Mouse (Mus musculus) liver, postnatal 0 days (tissue): Measurements from ENCODE around the gene 2010111I01Rik. TPM values are rescaled to one million over a fixed set of nuclear protein-coding genes. Genes with fewer than 3 reads are reported as not detected.

Experiments
- ATAC-seq: fragments of 200-750 bp; cut with Nextera tagmentation; 2 replicates; pipeline ENCODE4 v1.8.0; 2017; ENCODE audit warnings: mild to moderate bottlenecking, moderate library complexity
- DNase-seq: peaks from one replicate; pipeline ENCODE4 v3.0.0-alpha.2; 2016
- H3K27ac ChIP-seq: fragments of 300-500 bp; sonication (generic); 2 replicates; pipeline ENCODE4 v1.5.1; 2014; ENCODE audit warnings: antibody characterized with exemption, moderate library complexity, mild to moderate bottlenecking, low read depth
- H3K27me3 ChIP-seq: fragments of 300-500 bp; sonication (generic); 2 replicates; pipeline ENCODE4 v1.6.1; 2014; ENCODE audit warnings: low read length, control low read depth, mixed read lengths; ENCODE audit not compliant: insufficient read depth
- H3K36me3 ChIP-seq: fragments of 300-500 bp; sonication (generic); replicated peaks from 2 replicates; pipeline ENCODE4 v1.6.1; 2014; ENCODE audit warnings: mild to moderate bottlenecking, control low read depth, low read length, moderate library complexity, mixed read lengths; ENCODE audit not compliant: insufficient read depth
- H3K4me1 ChIP-seq: fragments of 300-500 bp; sonication (generic); 2 replicates; pipeline ENCODE4 v1.6.1; 2014; ENCODE audit warnings: antibody characterized with exemption, mild to moderate bottlenecking, control low read depth; ENCODE audit not compliant: insufficient read depth
- H3K4me2 ChIP-seq: fragments of 300-500 bp; sonication (generic); 2 replicates; pipeline ENCODE4 v1.6.1; 2014; ENCODE audit warnings: low read depth, mild to moderate bottlenecking, low read length, moderate library complexity, mixed read lengths
- H3K4me3 ChIP-seq: fragments of 300-500 bp; sonication (generic); 2 replicates; pipeline ENCODE4 v1.5.1; 2014; ENCODE audit warnings: low read depth, low read length
- H3K9ac ChIP-seq: fragments of 300-500 bp; sonication (generic); replicated peaks from 2 replicates; pipeline ENCODE4 v1.6.1; 2014; ENCODE audit warnings: mild to moderate bottlenecking, moderate library complexity
- H3K9me3 ChIP-seq: fragments of 300-500 bp; sonication (generic); 2 replicates; pipeline ENCODE4 v1.6.1; 2016; ENCODE audit warnings: mild to moderate bottlenecking, control low read depth, low read length, mixed read lengths
- CTCF ChIP-seq: sonication (generic); IDR thresholded peaks from 2 replicates; pipeline ENCODE4 v1.5.1; 2016; ENCODE audit warnings: antibody characterized with exemption, low read depth
- EP300 ChIP-seq: IDR thresholded peaks from 2 replicates; pipeline ENCODE4 v1.6.1; 2016; ENCODE audit warnings: antibody characterized with exemption, low read depth, mild to moderate bottlenecking
- WGBS: fragments of 180-500 bp; shearing (Covaris S2); extraction: QIAGEN DNeasy Blood & Tissue Kit; methylation state at CpG from one replicate; pipeline ENCODE4 v1.1.7; 2014; ENCODE audit not compliant: insufficient replicate concordance; 5-methylcytosine and 5-hydroxymethylcytosine counted together
- polyA plus RNA-seq: library from polyadenylated mRNA; unstranded; fragments of >200 nt; fragmentation: Nextera tagmentation; extraction: Ambion mirVana; gene quantifications from 2 replicates; pipeline ENCODE4 v1.2.1, GENCODE M21; 2015

2010111I01Rik gene
- polyA plus RNA-seq, 1 experiment from 2014 or later: 22.9 TPM

GRCm38 (mm10) chr13:63134879-63135421, 170.3 kb downstream of the 2010111I01Rik start:
- ATAC-seq (no peak), DNase-seq (no peak)
- no peaks in the 10 kb centered on the region for H3K9me3 ChIP-seq
- no peaks in the 10 kb centered on the region for H3K36me3 ChIP-seq
- no peak overlapping the region for H3K4me2 ChIP-seq
- WGBS: 69% methylated on average over 5 of the region's 5 CpGs
- TF ChIP-seq CTCF: no peak
- TF ChIP-seq EP300: no peak
- H3K27me3 ChIP-seq: no peaks in the 10 kb centered on the region
- no peak overlapping the region for H3K27ac ChIP-seq
- no peak overlapping the region for H3K9ac ChIP-seq
- no peak overlapping the region for H3K4me3 ChIP-seq
- H3K4me1 ChIP-seq: no peaks in the 10 kb centered on the region

DNA sequence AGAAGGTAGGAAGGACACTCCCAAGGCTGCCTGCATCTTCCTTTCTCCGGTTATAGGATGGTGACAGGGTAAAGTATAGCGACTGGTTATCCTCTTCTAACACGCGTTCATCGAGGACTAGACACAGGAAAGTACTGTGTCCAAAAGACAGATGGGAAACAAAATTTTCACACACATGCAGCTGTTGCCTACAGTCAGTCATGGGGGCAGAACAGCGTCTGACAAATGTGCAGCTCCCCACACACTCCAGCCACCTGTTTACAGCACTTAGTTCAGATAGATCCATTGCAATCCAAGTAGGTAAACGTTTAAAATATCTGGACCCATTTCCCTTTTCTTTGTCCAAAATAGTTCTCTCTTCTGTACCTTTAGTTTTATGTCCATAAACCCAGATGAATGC, 171.3 kb downstream of the 2010111I01Rik start:
- no peak for TF ChIP-seq CTCF
- no peak for TF ChIP-seq EP300
- H3K36me3 ChIP-seq: no peaks in the 10 kb centered on the region
- H3K4me2 ChIP-seq: no peak overlapping the region
- ATAC-seq (no peak), DNase-seq (no peak)
- H3K27ac ChIP-seq: no peak overlapping the region
- no peak overlapping the region for H3K4me3 ChIP-seq
- H3K9me3 ChIP-seq: no peaks in the 10 kb centered on the region
- no peak overlapping the region for H3K9ac ChIP-seq
- no peaks in the 10 kb centered on the region for H3K27me3 ChIP-seq
- H3K4me1 ChIP-seq: no peaks in the 10 kb centered on the region
- WGBS: 83% methylated on average over 7 of the region's 7 CpGs

- no peak for DNase-seq
- no peak overlapping the region for H3K9ac ChIP-seq
- no peaks in the 10 kb centered on the region for H3K27me3 ChIP-seq
- H3K27ac ChIP-seq: no peak overlapping the region
- no peaks in the 10 kb centered on the region for H3K9me3 ChIP-seq
- 68% methylated on average over 1 of the region's 1 CpGs for WGBS
- TF ChIP-seq CTCF: peak; percentile 52
- no peak for TF ChIP-seq EP300
- H3K4me2 ChIP-seq: no peak overlapping the region
- no peaks in the 10 kb centered on the region for H3K4me1 ChIP-seq
- ATAC-seq: no peak
- no peak overlapping the region for H3K4me3 ChIP-seq
- no peaks in the 10 kb centered on the region for H3K36me3 ChIP-seq
Observed at GRCm38 (mm10) chr13:63136775-63137174, 172.1 kb downstream of the 2010111I01Rik start.

DNA sequence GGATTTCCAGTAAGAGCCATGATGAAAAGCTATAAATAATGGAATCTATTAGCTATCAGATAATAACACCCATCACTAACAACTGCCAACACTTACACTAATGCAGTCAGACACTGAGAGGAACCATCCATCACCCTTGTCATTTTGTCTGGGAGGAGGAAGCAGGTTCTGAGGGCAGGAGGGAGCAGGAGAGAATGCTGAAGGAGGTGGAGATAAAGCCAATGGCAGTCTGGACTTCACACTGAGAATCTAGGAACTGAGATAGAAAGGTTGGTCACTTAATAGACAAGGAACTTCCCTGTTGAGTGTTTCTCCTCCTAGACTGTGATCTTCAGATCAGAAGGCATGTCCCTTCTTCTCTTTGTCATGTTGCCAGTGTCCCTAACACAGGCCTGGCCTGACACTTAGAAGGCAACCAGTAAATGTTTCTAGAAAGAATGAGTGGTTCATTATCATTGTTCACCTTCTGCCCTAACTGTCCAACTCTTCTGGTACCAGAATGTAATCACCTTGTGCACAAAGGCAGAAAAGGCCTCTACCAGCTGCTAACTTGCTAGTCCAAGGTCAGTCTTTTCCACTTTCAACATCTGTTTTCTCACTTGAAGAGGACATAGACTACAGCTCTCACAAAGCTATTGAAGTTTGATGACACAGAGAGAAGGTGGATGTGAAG, 173.8 kb downstream of the 2010111I01Rik start:
- no peaks in the 10 kb centered on the region for H3K4me1 ChIP-seq
- no peak overlapping the region for H3K4me2 ChIP-seq
- no peak overlapping the region for H3K27ac ChIP-seq
- no peaks in the 10 kb centered on the region for H3K36me3 ChIP-seq
- H3K9ac ChIP-seq: no peak overlapping the region
- no peak overlapping the region for H3K4me3 ChIP-seq
- H3K27me3 ChIP-seq: no peaks in the 10 kb centered on the region
- no peak for TF ChIP-seq CTCF
- TF ChIP-seq EP300: no peak
- ATAC-seq (no peak), DNase-seq (no peak)
- no peaks in the 10 kb centered on the region for H3K9me3 ChIP-seq

DNA sequence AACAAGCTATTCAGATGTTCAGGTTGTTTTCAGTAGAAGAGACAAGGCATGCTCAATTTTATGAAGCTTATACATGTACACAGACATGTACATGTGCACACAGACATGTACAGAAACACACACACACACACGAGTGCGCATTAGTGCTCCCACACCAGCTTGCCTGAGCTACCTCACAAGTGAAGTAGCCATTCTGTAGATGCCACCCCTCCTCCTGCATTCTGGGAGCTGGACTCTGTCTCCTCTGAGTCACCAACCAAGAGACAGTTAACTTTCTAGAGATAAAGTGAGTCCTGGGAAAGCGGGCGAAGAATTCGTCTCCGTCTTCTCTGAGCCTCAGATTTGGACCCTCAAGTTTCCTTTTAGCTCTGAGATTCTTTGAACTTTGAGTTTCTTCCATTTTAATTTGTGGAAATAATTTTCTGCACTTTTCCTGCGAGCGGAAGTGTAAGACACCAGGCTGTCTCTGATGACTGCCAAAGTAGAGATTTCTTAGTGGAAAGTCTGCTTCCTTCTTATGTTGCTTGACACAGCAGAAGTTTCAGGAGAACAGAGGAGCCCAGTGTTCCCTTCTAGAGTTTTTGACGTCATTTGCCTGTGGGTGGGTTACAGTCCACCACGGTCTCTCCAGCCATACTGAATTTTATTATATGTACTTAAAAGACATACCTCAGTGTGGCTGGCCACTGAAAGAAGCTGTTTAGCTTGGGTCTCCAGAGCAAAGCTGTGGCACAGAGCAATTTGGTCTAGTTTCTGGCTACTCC, 175.0 kb downstream of the 2010111I01Rik start:
- ATAC-seq (peak; percentile 33), DNase-seq (no peak)
- Histone ChIP-seq H3K9ac (no peak overlapping the region), H3K4me3 (no peak overlapping the region), H3K4me2 (no peak overlapping the region), H3K27ac (peak overlapping the region; percentile 66), H3K4me1 (no peaks in the 10 kb centered on the region), H3K9me3 (no peaks in the 10 kb centered on the region), H3K27me3 (no peaks in the 10 kb centered on the region), H3K36me3 (no peaks in the 10 kb centered on the region)
- WGBS: 77% methylated on average over 10 of the region's 10 CpGs
- TF ChIP-seq CTCF: no peak
- TF ChIP-seq EP300: 0 out of 2 replicates have a peak, but pooled peaks have one; percentile 10

- Histone ChIP-seq H3K36me3 (no peaks in the 10 kb centered on the region), H3K27me3 (no peaks in the 10 kb centered on the region), H3K4me2 (no peak overlapping the region), H3K4me1 (no peaks in the 10 kb centered on the region), H3K9ac (no peak overlapping the region), H3K27ac (no peak overlapping the region), H3K4me3 (no peak overlapping the region), H3K9me3 (no peaks in the 10 kb centered on the region)
- DNase-seq (no peak), ATAC-seq (no peak)
- no peak for TF ChIP-seq CTCF
- TF ChIP-seq EP300: no peak
- WGBS: 80% methylated on average over 6 of the region's 6 CpGs
Observed at GRCm38 (mm10) chr13:63140784-63141183, 176.1 kb downstream of the 2010111I01Rik start.
